Mouse (Mus musculus) liver, embryonic 15.5 days (tissue): Measurements from ENCODE around the gene Lrsam1. TPM values are rescaled to one million over a fixed set of nuclear protein-coding genes. Genes with fewer than 3 reads are reported as not detected.
A peak's percentile ranks its signal among the peaks of the same experiment; 100 is the strongest.

Source experiments
- ATAC-seq: fragments of 200-750 bp; cut with Nextera tagmentation; 2 replicates; pipeline ENCODE4 v1.8.0; 2017; ENCODE audit warnings: moderate number of reproducible peaks, mild to moderate bottlenecking, moderate library complexity; ENCODE audit not compliant: insufficient read depth
- H3K27ac ChIP-seq: fragments of 300-500 bp; sonication (generic); replicated peaks from 2 replicates; pipeline ENCODE4 v1.5.1; 2015; ENCODE audit warnings: mild to moderate bottlenecking, inconsistent platforms
- H3K27me3 ChIP-seq: fragments of 300-500 bp; sonication (generic); 2 replicates; pipeline ENCODE4 v1.6.1; 2015; ENCODE audit warnings: mild to moderate bottlenecking, inconsistent platforms
- H3K36me3 ChIP-seq: fragments of 300-500 bp; sonication (generic); replicated peaks from 2 replicates; pipeline ENCODE4 v1.6.1; 2015; ENCODE audit warnings: moderate library complexity, mild to moderate bottlenecking, inconsistent platforms
- H3K4me1 ChIP-seq: fragments of 300-500 bp; sonication (generic); replicated peaks from 2 replicates; pipeline ENCODE4 v1.6.1; 2015; ENCODE audit warnings: inconsistent platforms
- H3K4me2 ChIP-seq: fragments of 300-500 bp; sonication (generic); 2 replicates; pipeline ENCODE4 v1.6.1; 2015; ENCODE audit warnings: moderate library complexity, mild to moderate bottlenecking, inconsistent platforms
- H3K4me3 ChIP-seq: fragments of 300-500 bp; sonication (generic); replicated peaks from 2 replicates; pipeline ENCODE4 v1.5.1; 2015; ENCODE audit warnings: mild to moderate bottlenecking, inconsistent platforms
- H3K9ac ChIP-seq: fragments of 300-500 bp; sonication (generic); 2 replicates; pipeline ENCODE4 v1.6.1; 2015; ENCODE audit warnings: moderate library complexity, mild to moderate bottlenecking, inconsistent platforms
- H3K9me3 ChIP-seq: fragments of 300-500 bp; sonication (generic); replicated peaks from 2 replicates; pipeline ENCODE4 v1.6.1; 2016; ENCODE audit warnings: inconsistent platforms
- WGBS: fragments of 180-500 bp; shearing (Covaris S2); methylation state at CpG from one replicate; pipeline ENCODE4 v1.1.7; 2015; ENCODE audit warnings: mixed read lengths; ENCODE audit not compliant: insufficient replicate concordance; 5-methylcytosine and 5-hydroxymethylcytosine counted together
- polyA plus RNA-seq: library from polyadenylated mRNA; unstranded; fragments of >200 nt; fragmentation: Nextera tagmentation; extraction: Ambion mirVana; gene quantifications from 2 replicates; pipeline ENCODE4 v1.2.1, GENCODE M21; 2015

Gene Lrsam1
- polyA plus RNA-seq, 1 experiment from 2014 or later: 2.5 TPM

DNA sequence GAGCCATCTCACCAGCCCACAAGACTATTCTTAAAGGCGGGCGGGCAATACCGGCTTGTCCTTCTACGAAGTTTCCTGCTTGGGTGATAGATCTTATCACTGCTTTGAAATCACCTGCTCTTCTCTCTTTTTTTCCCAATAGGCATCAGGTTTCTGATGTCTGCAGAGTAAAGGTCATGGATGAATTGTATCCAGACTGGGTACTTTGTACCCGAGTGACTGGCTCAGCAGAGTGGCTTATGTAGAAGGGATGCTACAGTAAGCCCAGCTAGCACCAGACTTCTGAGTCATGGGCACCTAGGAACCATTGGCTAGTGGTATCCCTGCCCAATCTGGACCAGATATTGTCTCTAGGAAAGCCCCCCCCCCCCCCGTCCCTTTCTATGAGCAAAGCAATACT lies 22.2 kb upstream of the Lrsam1 start:
- WGBS: 40% methylated on average over 6 of the region's 6 CpGs
- ATAC-seq: no peak
- H3K4me2 ChIP-seq: peak overlapping the region; percentile 98; the same call in 1 of the 2 replicates

GRCm38 (mm10) chr2:32982700-32983099 lies 21.3 kb upstream of the Lrsam1 start:
- Histone ChIP-seq H3K4me3 (peak overlapping the region; percentile 79), H3K27me3 (peaks cover 12% of the 10 kb centered on the region), H3K36me3 (no peaks in the 10 kb centered on the region), H3K27ac (no peak overlapping the region), H3K4me1 (peaks cover 55% of the 10 kb centered on the region), H3K9ac (no peak overlapping the region; the same call in 1 of the 2 replicates), H3K4me2 (peak overlapping the region; percentile 98), H3K9me3 (no peaks in the 10 kb centered on the region)
- WGBS: 7% methylated on average over 4 of the region's 4 CpGs
- ATAC-seq: no peak

More for the DNA sequence above, 22.2 kb upstream of the Lrsam1 start:
- H3K36me3 ChIP-seq: no peaks in the 10 kb centered on the region
- H3K4me3 ChIP-seq: no peak overlapping the region
- H3K27me3 ChIP-seq: peaks cover 12% of the 10 kb centered on the region
- H3K4me1 ChIP-seq: peaks cover 46% of the 10 kb centered on the region
- no peak overlapping the region for H3K9ac ChIP-seq
- H3K9me3 ChIP-seq: no peaks in the 10 kb centered on the region
- H3K27ac ChIP-seq: no peak overlapping the region

DNA sequence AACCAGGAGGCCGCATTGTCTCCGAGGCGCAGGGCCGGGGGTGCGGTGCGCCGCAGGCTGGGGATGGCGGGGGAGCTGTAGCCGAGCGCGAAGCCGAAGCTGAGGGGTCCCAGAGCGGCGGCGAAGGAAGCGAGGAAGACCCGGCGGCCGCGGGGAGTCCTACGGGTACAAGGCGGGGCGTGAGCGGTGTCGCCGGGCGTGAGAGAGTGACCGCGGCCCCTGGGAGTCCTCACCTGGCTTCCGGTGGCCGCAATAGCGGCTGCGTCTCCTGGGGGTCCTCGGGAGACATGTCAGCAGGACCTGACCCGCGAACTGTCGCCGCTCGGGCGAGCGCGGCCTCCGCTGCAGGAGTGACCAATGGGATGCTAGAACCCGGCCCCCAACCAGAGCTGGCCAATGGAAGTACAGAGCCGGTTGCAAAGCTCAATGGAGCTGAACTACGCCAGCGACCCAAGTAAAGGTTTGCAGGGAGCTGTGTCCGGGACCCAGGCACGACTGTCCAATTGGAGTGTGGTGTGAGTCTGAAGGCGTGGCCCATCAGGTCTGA lies 20.4 kb upstream of the Lrsam1 start, which contains the start of gene Slc2a8:
Slc2a8 (minus strand) TSS at position 359 of the 547 bp plus-strand sequence.
- under 1% methylated on average over 50 of the region's 50 CpGs for WGBS
- Histone ChIP-seq H3K27ac (peak within 1 kb of the TSS; percentile 33), H3K36me3 (no peaks in the 10 kb centered on the region), H3K4me3 (peak within 1 kb of the TSS; percentile 79), H3K27me3 (peaks cover 12% of the 10 kb centered on the region), H3K4me1 (peaks cover 55% of the 10 kb centered on the region), H3K4me2 (peak within 1 kb of the TSS; percentile 98), H3K9ac (peak within 1 kb of the TSS; percentile 81), H3K9me3 (no peaks in the 10 kb centered on the region)
- ATAC-seq: peak; percentile 98

GRCm38 (mm10) chr2:32981281-32981680 lies 19.9 kb upstream of the Lrsam1 start:
- Histone ChIP-seq H3K4me1 (peaks cover 55% of the 10 kb centered on the region), H3K9me3 (no peaks in the 10 kb centered on the region), H3K9ac (peak overlapping the region; percentile 81), H3K4me2 (peak overlapping the region; percentile 98), H3K36me3 (no peaks in the 10 kb centered on the region), H3K27me3 (peaks cover 12% of the 10 kb centered on the region), H3K27ac (peak overlapping the region; percentile 33; the same call in 1 of the 2 replicates), H3K4me3 (peak overlapping the region; percentile 79)
- WGBS: 3% methylated on average over 23 of the region's 23 CpGs
- ATAC-seq: peak; percentile 20

DNA sequence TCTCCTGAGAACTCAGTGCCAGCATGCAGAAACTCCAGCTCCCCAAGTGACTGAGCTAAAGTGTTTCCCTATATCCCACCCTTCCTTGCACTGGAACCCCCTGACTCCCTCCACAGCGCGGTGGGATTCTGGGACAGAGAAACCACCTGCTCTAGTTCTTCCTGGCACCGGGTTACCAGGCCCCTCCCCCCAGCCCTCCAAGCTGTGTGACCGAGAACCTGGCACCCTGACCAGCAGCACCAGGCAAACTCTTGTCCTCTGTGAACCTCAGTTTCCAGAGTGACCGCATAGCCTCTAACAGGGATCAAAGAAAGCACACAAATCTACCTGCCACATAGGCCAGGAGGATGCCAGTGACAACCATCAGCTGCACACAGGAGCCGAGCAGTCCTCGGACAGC lies 18.3 kb upstream of the Lrsam1 start:
- Histone ChIP-seq H3K27me3 (peaks cover 9% of the 10 kb centered on the region), H3K9me3 (no peaks in the 10 kb centered on the region), H3K4me1 (peaks cover 55% of the 10 kb centered on the region), H3K9ac (no peak overlapping the region), H3K36me3 (no peaks in the 10 kb centered on the region), H3K4me3 (no peak overlapping the region), H3K4me2 (no peak overlapping the region), H3K27ac (no peak overlapping the region)
- WGBS: 76% methylated on average over 7 of the region's 7 CpGs
- ATAC-seq: no peak

DNA sequence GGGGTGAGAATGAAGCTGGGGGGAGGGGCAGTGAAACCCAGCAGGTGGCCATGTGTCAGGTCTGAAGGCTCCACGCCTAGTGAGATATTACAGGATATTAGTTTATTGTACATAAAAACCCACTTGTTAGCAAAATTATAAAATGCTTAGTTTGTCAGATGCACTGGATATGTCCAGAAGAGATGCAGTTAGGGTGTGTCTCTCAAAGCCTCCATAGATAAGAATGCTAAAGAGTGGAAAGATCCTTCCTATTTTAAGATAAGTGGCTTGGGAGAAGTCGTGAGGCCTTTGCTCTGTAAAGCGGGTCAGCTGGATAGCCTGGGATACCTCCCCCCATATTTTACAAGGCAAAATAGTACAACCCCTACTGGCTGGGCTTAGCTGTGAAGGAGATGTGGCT lies 17.3 kb upstream of the Lrsam1 start:
- Histone ChIP-seq H3K27me3 (peaks cover 3% of the 10 kb centered on the region; the same call in 1 of the 2 replicates), H3K4me3 (no peak overlapping the region), H3K4me2 (peak overlapping the region; percentile 31), H3K36me3 (no peaks in the 10 kb centered on the region), H3K9me3 (no peaks in the 10 kb centered on the region), H3K9ac (no peak overlapping the region), H3K27ac (0 out of 2 replicates have a peak overlapping the region, but pooled peaks have one; percentile 29), H3K4me1 (peaks cover 51% of the 10 kb centered on the region)
- no peak for ATAC-seq
- WGBS: 28% methylated on average over 3 of the region's 3 CpGs

DNA sequence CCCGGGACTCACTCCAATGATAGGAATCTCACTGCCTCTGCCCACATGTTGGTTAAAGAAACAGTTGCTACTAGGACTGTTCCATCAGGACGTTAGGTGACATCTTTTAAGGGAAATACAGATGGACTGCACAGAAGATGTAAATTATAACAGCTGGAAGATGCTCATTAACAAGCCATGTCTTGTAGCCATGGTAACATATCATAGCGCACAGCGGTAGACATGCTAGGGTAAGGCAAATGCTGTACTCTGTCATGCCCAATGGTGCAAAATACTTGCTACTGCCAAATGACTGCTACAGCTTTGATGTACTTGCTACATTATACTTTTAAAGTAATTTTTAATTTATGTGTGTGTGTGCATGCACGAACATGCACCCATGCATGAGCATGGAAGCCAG lies 15.7 kb upstream of the Lrsam1 start:
- no peak overlapping the region for H3K9ac ChIP-seq
- H3K36me3 ChIP-seq: no peaks in the 10 kb centered on the region
- H3K9me3 ChIP-seq: no peaks in the 10 kb centered on the region
- H3K4me2 ChIP-seq: no peak overlapping the region
- ATAC-seq: no peak
- H3K4me3 ChIP-seq: no peak overlapping the region
- 69% methylated on average over 5 of the region's 5 CpGs for WGBS
- H3K27ac ChIP-seq: no peak overlapping the region
- H3K4me1 ChIP-seq: peaks cover 41% of the 10 kb centered on the region
- H3K27me3 ChIP-seq: no peaks in the 10 kb centered on the region

- H3K9ac ChIP-seq: no peak overlapping the region
- no peak overlapping the region for H3K27ac ChIP-seq
- no peak overlapping the region for H3K4me2 ChIP-seq
- ATAC-seq: no peak
- H3K27me3 ChIP-seq: no peaks in the 10 kb centered on the region
- 82% methylated on average over 8 of the region's 8 CpGs for WGBS
- H3K36me3 ChIP-seq: no peaks in the 10 kb centered on the region
- H3K4me3 ChIP-seq: no peak overlapping the region
- H3K9me3 ChIP-seq: no peaks in the 10 kb centered on the region
- peaks cover 19% of the 10 kb centered on the region for H3K4me1 ChIP-seq
These were observed 12.8 kb upstream of the Lrsam1 start for GRCm38 (mm10) chr2:32974216-32974615.

- H3K36me3 ChIP-seq: no peaks in the 10 kb centered on the region
- 72% methylated on average over 9 of the region's 9 CpGs for WGBS
These were observed 9.8 kb upstream of the Lrsam1 start for GRCm38 (mm10) chr2:32971235-32971634.

DNA sequence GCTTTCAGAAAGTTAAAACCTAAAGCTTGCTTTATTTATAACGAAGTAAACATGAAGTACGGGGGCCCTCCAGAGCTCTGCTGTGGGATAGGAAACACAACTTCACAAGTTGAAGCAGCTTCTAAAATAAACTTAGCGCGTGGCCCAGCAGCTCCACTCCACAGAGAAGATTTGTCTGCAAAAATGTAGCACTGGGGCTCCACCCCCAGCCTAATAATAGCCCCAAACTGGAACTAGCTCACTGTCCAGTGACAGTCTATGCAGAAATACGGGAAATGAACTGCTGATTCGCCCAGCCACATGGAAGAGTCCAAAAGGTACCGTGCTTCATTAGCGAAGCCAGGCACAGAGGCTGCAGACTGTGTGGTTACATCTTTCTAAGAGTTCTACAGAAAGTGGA lies 7.9 kb upstream of the Lrsam1 start:
- H3K9ac ChIP-seq: no peak overlapping the region
- WGBS: 62% methylated on average over 8 of the region's 8 CpGs
- no peak overlapping the region for H3K27ac ChIP-seq
- H3K4me2 ChIP-seq: no peak overlapping the region
- H3K36me3 ChIP-seq: peaks cover 8% of the 10 kb centered on the region
- no peaks in the 10 kb centered on the region for H3K27me3 ChIP-seq
- H3K9me3 ChIP-seq: no peaks in the 10 kb centered on the region
- H3K4me1 ChIP-seq: peaks cover 37% of the 10 kb centered on the region
- no peak overlapping the region for H3K4me3 ChIP-seq
- ATAC-seq: no peak

More at GRCm38 (mm10) chr2:32971235-32971634, 9.8 kb upstream of the Lrsam1 start:
- ATAC-seq: no peak
- Histone ChIP-seq H3K9ac (no peak overlapping the region), H3K27ac (no peak overlapping the region), H3K4me2 (no peak overlapping the region), H3K4me1 (peaks cover 21% of the 10 kb centered on the region), H3K4me3 (no peak overlapping the region), H3K27me3 (no peaks in the 10 kb centered on the region), H3K9me3 (no peaks in the 10 kb centered on the region)

DNA sequence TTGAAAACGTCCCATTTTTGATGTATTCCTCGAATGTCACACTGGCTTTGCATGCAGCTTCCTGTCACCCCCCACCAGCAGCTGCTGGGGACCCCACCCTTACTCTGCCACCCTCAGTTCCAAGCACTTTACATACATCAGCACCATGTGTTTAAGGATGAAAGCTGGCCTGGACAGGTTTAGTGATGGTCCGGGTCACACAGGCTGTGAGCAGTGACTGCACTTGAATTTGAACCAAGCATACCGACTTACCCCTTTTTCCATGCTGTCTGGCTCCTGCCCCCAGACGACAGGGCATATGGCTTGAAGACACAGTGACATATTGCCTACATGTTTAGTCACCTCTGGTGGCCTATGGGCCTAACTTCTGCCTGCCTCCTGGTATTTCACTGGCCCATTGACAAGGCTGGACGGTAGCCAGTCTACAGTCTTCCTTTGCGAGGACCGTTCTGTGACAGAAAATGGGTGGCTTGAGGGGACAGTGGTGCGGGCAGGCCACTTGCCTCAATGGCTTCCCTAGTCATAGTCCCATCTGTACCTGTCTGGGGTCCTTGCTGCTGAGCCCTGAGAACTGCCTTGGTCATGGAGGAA lies 6.7 kb upstream of the Lrsam1 start:
- H3K9me3 ChIP-seq: no peaks in the 10 kb centered on the region
- peaks cover 20% of the 10 kb centered on the region for H3K36me3 ChIP-seq
- peaks cover 49% of the 10 kb centered on the region for H3K4me1 ChIP-seq
- 73% methylated on average over 9 of the region's 9 CpGs for WGBS
- no peaks in the 10 kb centered on the region for H3K27me3 ChIP-seq
- H3K4me2 ChIP-seq: peak overlapping the region; percentile 88; the same call in 1 of the 2 replicates
- peak overlapping the region; percentile 78; the same call in 1 of the 2 replicates for H3K4me3 ChIP-seq
- no peak for ATAC-seq
- no peak overlapping the region for H3K27ac ChIP-seq
- no peak overlapping the region for H3K9ac ChIP-seq
